Mouse (Mus musculus): Measurements from ENCODE around the gene Rtkn. TPM values are rescaled to one million over a fixed set of nuclear protein-coding genes. Genes with fewer than 3 reads are reported as not detected.
A peak's percentile ranks its signal among the peaks of the same experiment; 100 is the strongest.

Gene Rtkn
- polyA plus RNA-seq, 1 experiment from 2014 or later, result 39.0 TPM

DNA sequence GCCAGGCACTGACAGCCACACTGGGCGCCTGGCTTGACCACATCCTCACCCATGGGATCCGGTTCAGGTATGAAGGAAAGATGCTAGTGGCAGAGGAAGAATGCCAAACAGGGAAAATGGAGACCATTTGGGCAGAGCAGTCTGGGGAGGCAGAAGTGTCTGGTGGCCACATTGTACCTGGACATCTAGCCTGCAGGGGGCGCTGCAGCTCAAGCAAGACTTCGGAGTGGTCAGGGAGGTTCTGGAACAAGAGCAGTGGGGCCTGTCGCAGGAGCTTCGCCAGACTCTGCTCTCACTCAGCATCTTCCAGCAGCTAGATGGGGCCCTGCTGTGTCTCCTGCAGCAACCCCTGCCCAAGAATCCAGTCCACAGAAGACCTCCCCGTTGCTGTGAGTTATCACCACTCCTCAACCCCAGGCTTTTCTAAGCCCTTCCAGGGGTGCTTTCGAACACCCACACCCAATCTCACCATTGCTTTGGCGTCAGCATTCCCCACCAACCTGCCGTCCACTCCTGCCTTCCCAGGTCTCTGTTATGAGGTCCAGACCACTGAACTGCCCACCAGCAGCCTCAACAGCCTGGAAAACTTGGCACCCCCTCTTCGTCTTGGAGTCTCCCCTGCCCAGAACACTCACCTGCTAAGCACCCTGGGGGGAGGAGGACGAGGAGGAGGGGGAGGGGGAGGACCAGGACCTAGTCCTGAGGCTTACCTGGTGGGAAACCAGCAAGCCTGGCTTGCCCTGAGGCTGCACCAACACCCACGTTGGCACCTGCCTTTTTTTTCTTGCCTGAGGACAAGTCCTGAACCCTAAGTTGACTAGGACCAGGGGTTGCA, 27.5 kb upstream of the Rtkn start:
- peaks cover 33% of the 10 kb centered on the region for H3K4me1 ChIP-seq
- H3K4me3 ChIP-seq, result peak overlapping the region; percentile 95
- peak overlapping the region; percentile 95 for H3K27ac ChIP-seq (replicated peaks)
- H3K36me3 ChIP-seq (replicated peaks), result peaks cover 28% of the 10 kb centered on the region
- 33% methylated on average over 13 of the region's 13 CpGs for WGBS
- peak; percentile 89 for DNase-seq (ENCODE audit: low spot score)
- H3K9me3 ChIP-seq, result no peaks in the 10 kb centered on the region
- H3K27me3 ChIP-seq (replicated peaks; ENCODE audit: low read depth, poor library complexity, severe bottlenecking), result peaks cover 8% of the 10 kb centered on the region

DNA sequence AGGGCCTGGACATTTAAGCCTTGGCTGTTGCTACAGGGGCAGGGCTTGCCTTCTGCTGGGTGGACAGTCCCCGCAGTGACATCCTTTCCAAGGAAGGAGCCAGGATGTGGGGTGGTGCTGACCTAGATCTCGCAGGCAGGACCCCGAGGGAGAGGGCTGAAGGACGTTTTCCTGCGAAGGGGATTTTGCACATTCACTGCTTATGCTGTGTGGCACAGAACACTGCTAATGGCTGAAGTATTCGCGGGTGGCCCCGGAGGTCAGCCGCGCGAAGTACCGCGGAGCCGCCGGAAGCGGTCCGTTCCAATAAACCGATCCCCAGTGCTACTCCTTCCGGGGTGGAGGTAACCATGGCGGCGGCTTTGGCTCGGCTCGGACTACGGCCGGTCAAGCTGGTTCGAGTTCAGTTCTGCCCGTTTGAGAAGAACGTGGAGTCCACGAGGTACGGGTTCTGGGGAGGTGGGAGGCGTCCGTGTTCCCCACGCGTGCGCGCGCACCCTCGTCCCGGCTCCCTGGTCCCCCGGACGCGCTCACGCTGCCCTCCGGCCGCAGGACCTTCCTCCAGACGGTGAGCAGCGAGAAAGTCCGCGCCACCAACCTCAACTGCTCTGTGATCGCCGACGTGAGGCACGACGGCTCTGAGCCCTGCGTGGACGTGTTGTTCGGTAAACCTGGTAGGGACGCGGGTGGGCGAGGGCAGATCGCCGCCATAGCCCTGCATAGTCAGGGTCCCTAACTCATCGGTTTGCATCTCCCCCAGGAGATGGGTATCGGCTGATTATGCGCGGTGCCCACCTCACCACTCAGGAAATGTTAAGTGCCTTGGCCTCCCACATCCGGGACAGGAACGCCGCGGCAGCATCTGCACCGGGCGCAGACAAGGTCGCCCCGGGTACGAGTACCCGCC, 26.2 kb upstream of the Rtkn start, which contains the start of gene Mrpl53:
TSS of gene Mrpl53 (plus strand) at position 279 of the 907 bp plus-strand sequence.
- Histone ChIP-seq H3K9me3 (no peaks in the 10 kb centered on the region), H3K27me3 (replicated peaks; ENCODE audit: low read depth, poor library complexity, severe bottlenecking) (no peaks in the 10 kb centered on the region; the same call in 1 of the 2 replicates), H3K36me3 (replicated peaks) (peaks cover 28% of the 10 kb centered on the region), H3K4me1 (peaks cover 25% of the 10 kb centered on the region), H3K27ac (replicated peaks) (peak within 1 kb of the TSS; percentile 95), H3K4me3 (peak within 1 kb of the TSS; percentile 95)
- DNase-seq (ENCODE audit: low spot score), result peak; percentile 84
- WGBS, result under 1% methylated on average over 76 of the region's 76 CpGs

DNA sequence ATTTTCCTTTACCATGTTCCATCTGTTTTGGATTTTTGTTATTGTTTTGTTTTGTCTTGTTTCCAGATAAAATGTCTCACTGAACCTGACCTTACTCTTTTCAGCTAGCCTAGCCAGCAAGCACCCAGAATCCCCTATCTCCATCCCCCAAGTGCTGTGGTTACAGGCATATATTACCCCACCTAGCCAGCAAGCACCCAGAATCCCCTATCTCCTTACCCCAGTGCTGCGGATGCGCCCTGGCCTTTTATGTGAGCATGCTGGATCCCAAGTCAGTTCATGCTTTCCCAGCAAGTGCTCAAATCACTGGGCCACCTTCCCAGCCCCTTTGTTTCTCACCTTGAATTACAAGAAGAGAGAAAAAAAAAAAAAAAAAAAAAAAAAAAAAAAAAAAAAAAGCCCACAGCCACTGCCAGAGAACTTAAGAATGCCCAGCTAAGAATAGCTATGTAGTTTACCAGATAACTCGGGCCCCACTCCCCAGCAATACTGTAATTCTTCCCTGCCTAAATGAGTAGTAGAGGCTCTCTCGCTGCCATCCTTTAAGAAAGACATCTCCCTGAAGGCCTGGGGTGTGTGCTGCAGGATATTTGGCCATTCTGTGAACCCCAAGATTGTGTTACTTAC, 23.6 kb upstream of the Rtkn start:
- peaks cover 20% of the 10 kb centered on the region for H3K36me3 ChIP-seq (replicated peaks)
- no peak overlapping the region for H3K27ac ChIP-seq (replicated peaks)
- H3K27me3 ChIP-seq (replicated peaks; ENCODE audit: low read depth, poor library complexity, severe bottlenecking), result no peaks in the 10 kb centered on the region
- H3K4me1 ChIP-seq, result peaks cover 42% of the 10 kb centered on the region
- no peak overlapping the region for H3K4me3 ChIP-seq
- WGBS, result 93% methylated on average over 4 of the region's 4 CpGs
- no peaks in the 10 kb centered on the region for H3K9me3 ChIP-seq
- no peak for DNase-seq (ENCODE audit: low spot score)

DNA sequence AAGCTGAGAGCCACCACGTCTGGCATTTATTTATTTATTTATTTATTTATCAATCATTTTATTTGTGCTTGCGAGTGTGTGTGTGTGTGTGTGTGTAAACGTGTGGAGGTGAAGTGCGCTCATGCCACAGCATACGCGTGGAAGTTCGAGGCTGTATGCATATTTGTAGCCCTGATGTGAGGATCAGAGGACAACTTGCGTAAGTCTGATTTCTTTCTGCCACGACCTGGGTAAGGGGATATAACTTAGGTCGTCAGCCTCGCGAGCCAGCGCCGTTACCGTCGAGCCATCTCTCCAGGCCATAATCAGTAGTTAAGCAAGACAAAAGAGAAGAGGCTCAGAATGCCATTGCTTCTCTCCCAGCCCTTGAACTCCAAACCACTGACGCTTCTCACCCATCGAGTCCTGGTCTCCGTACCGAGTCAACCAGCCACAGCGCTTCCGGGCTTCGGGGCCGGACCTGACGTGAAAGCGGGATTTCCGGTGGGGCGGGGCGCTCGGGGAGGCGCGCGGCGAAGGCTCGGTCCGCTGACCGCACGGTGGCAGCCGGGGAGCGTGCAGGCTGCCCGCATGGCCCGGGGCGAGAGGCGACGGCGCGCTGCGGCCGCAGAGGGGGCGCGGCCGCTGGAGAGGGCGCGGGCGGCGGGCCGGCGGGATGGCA, 20.1 kb upstream of the Rtkn start, which contains the start of gene Mogs:
TSS of gene Mogs (plus strand) at position 486 of the 661 bp plus-strand sequence.
- Histone ChIP-seq H3K4me3 (peak within 1 kb of the TSS; percentile 92), H3K27me3 (replicated peaks; ENCODE audit: low read depth, poor library complexity, severe bottlenecking) (no peaks in the 10 kb centered on the region), H3K27ac (replicated peaks) (peak within 1 kb of the TSS; percentile 91), H3K4me1 (peaks cover 50% of the 10 kb centered on the region), H3K9me3 (no peaks in the 10 kb centered on the region), H3K36me3 (replicated peaks) (peaks cover 50% of the 10 kb centered on the region)
- 2% methylated on average over 58 of the region's 58 CpGs for WGBS
- DNase-seq (ENCODE audit: low spot score), result peak; percentile 96

DNA sequence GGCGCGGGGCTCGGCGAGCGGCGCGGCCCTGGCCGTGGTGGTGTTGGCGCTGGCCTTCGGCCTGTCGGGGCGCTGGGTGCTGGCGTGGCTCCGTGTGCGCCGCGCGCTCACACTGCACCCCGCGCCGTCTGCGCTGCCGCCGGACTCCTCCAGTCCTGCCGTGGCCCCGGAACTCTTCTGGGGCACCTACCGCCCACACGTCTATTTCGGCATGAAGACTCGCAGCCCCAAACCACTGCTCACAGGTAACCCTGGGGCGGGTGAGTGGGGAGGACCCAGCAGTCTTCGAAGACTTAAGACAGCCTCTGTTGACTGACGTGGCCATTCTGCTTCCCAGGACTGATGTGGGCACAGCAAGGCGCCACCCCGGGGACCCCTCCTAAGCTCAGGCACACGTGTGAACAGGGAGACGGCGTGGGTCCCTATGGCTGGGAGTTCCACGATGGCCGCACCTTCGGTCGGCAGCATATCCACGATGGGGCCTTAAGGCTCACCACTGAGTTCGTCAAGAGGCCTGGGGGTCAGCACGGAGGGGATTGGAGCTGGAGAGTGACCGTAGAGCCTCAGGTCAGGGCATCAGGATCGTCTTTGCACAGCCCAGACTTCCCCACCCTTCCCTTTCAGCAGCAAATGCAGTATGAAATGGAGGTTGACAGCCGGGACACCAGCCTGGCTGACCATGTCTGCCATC, 19.4 kb upstream of the Rtkn start:
- Histone ChIP-seq H3K4me1 (peaks cover 56% of the 10 kb centered on the region), H3K9me3 (no peaks in the 10 kb centered on the region), H3K4me3 (peak overlapping the region; percentile 92), H3K27ac (replicated peaks) (peak overlapping the region; percentile 91), H3K36me3 (replicated peaks) (peaks cover 45% of the 10 kb centered on the region), H3K27me3 (replicated peaks; ENCODE audit: low read depth, poor library complexity, severe bottlenecking) (no peaks in the 10 kb centered on the region)
- WGBS, result 2% methylated on average over 48 of the region's 48 CpGs
- DNase-seq (ENCODE audit: low spot score), result no peak

DNA sequence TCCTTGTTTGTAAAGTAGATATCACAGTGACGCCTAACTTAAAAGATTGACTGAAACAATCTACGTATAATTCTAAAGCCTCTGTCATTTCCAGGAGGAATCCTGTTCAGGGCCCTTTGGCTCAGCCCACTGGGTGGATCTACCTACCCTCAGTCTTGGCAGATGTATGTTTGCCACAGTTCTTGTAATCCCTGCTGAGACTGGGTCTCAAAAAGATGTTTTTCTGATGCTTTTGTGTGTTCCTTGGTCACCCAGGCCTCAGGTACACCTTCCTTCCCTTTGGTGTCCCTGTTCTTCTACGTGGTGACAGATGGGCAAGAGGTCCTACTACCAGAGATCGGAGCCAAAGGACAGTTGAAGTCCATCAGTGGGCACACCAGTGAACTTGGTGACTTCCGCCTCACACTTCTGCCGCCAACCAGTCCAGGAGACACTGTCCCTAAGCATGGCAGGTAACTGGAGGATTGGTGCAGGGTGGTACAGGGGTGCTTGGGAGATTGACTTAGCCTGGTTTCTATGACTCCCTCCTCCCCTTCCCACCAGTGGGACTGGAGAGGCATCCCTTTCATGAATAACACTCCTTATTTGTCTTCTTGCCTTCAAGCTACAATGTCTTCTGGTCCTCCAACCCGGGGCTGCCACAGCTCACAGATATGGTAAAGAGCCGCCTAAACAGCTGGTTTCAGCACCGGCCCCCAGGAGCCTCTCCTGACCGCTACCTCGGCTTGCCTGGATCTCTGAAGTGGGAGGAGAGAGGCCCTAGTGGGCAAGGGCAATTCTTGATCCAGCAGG, 18.7 kb upstream of the Rtkn start:
- peak overlapping the region; percentile 92 for H3K4me3 ChIP-seq
- no peaks in the 10 kb centered on the region for H3K9me3 ChIP-seq
- no peak for DNase-seq (ENCODE audit: low spot score)
- peak overlapping the region; percentile 91 for H3K27ac ChIP-seq (replicated peaks)
- H3K4me1 ChIP-seq, result peaks cover 56% of the 10 kb centered on the region
- peaks cover 38% of the 10 kb centered on the region for H3K36me3 ChIP-seq (replicated peaks)
- H3K27me3 ChIP-seq (replicated peaks; ENCODE audit: low read depth, poor library complexity, severe bottlenecking), result no peaks in the 10 kb centered on the region
- 84% methylated on average over 11 of the region's 11 CpGs for WGBS

DNA sequence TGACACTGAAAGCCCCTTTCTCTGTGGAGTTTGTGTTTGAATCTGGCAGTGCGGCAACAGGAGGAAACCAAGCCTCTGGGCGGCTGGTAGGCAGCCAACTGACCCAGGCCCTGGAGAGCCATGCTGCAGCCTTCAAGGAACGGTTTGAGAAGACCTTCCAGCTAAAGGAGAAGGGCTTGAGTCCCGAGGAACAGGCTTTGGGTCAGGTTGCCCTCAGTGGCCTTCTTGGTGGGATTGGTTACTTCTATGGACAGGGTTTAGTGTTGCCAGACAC, 18.2 kb upstream of the Rtkn start:
- H3K9me3 ChIP-seq, result no peaks in the 10 kb centered on the region
- H3K4me1 ChIP-seq, result peaks cover 61% of the 10 kb centered on the region
- H3K27ac ChIP-seq (replicated peaks), result peak overlapping the region; percentile 21; the same call in 1 of the 2 replicates
- H3K4me3 ChIP-seq, result peak overlapping the region; percentile 92
- 87% methylated on average over 4 of the region's 4 CpGs for WGBS
- no peak for DNase-seq (ENCODE audit: low spot score)
- no peaks in the 10 kb centered on the region for H3K27me3 ChIP-seq (replicated peaks; ENCODE audit: low read depth, poor library complexity, severe bottlenecking)
- H3K36me3 ChIP-seq (replicated peaks), result peaks cover 38% of the 10 kb centered on the region

DNA sequence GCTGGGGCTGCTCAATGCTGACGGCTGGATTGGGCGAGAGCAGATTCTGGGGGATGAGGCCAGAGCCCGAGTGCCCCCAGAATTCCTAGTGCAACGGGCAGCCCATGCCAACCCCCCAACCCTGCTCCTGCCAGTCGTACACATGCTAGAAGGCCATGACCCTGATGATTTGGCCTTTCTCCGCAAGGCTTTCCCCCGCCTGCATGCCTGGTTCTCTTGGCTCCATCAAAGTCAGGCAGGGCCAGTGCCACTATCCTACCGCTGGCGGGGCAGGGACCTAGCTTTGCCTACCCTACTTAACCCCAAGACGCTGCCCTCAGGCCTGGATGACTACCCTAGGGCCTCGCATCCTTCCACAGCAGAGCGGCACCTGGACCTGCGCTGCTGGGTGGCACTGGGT, 17.6 kb upstream of the Rtkn start:
- Histone ChIP-seq H3K27ac (replicated peaks) (peak overlapping the region; percentile 21; the same call in 1 of the 2 replicates), H3K4me3 (peak overlapping the region; percentile 92; the same call in 1 of the 2 replicates), H3K36me3 (replicated peaks) (peaks cover 38% of the 10 kb centered on the region), H3K4me1 (peaks cover 66% of the 10 kb centered on the region), H3K27me3 (replicated peaks; ENCODE audit: low read depth, poor library complexity, severe bottlenecking) (no peaks in the 10 kb centered on the region), H3K9me3 (no peaks in the 10 kb centered on the region)
- WGBS, result 91% methylated on average over 13 of the region's 13 CpGs
- no peak for DNase-seq (ENCODE audit: low spot score)

DNA sequence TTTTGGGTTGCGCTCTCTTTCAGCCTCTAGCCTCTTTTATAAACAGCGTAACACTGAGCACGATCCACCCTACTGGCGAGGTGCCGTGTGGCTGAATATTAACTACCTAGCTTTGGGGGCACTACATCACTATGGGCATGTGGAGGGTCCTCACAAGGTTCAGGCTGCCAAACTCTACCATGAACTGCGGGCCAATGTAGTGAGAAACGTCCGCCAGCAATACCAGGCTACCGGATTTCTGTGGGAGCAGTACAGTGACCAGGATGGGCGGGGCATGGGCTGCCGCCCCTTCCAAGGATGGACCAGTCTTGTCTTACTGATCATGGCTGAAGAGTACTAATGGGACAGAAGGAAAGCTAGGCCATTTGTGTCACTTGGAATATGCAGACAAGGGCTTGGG, 16.9 kb upstream of the Rtkn start:
- no peaks in the 10 kb centered on the region for H3K27me3 ChIP-seq (replicated peaks; ENCODE audit: low read depth, poor library complexity, severe bottlenecking)
- peak overlapping the region; percentile 21; the same call in 1 of the 2 replicates for H3K27ac ChIP-seq (replicated peaks)
- no peak for DNase-seq (ENCODE audit: low spot score)
- peak overlapping the region; percentile 92; the same call in 1 of the 2 replicates for H3K4me3 ChIP-seq
- H3K9me3 ChIP-seq, result no peaks in the 10 kb centered on the region
- H3K4me1 ChIP-seq, result peaks cover 73% of the 10 kb centered on the region
- WGBS, result 88% methylated on average over 11 of the region's 11 CpGs
- H3K36me3 ChIP-seq (replicated peaks), result peaks cover 41% of the 10 kb centered on the region

DNA sequence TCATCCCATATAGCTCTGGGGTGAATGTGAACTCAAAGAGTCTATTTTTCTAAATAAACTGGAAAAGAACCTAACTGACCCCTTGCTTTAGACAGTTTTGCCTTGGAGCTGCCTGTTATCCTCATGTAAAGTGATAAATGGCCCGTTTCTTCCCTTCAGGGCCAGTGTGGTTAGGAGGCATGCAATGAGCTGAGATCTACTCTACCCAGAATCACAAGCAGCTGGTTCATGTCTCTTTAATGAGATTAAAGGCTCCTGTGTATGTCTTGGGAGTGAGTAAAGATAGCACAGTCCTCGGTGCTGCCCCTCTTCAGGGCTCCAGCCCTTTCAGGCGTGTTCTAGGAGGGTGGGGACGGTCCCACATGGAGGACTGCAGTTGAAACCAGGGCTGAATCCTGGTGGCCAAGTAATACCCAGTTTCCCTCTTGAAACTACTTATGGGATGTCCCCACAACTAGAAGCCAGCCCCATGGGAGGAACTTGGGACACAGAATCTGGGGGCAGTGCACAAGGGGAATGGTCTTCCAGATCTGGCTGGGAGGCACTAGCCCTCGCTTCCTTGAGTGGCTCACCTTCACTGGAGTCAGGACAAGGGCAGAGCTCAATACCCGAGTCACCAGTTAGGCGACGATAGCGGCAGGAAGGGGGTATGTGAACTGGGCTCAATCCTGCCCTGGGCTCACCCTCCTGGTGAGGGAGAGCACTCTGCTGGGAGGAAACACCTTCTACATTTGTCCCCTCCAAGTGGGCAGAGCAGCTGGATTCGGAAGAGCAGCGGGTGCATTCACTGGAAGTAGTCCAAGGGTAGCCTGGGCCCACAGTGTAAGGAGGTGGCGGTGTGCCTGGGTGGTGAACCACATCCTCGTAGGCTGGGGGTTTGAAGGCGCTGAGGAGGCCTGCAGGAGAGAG, 16.2 kb upstream of the Rtkn start:
- Histone ChIP-seq H3K4me3 (peak overlapping the region; percentile 83; the same call in 1 of the 2 replicates), H3K27me3 (replicated peaks; ENCODE audit: low read depth, poor library complexity, severe bottlenecking) (no peaks in the 10 kb centered on the region), H3K27ac (replicated peaks) (peak overlapping the region; percentile 99), H3K4me1 (peaks cover 81% of the 10 kb centered on the region), H3K36me3 (replicated peaks) (peaks cover 41% of the 10 kb centered on the region), H3K9me3 (no peaks in the 10 kb centered on the region)
- no peak for DNase-seq (ENCODE audit: low spot score)
- WGBS, result 85% methylated on average over 14 of the region's 14 CpGs
